Mouse (Mus musculus) lung, adult 10 weeks (tissue): ENCODE results near the gene Gm47969. TPM values are rescaled to one million over a fixed set of nuclear protein-coding genes. Genes with fewer than 3 reads are reported as not detected.

Experiments
- polyA plus RNA-seq: library from polyadenylated mRNA; stranded (reverse); fragments of 350-450 nt; fragmentation: Illumina TruSeq; extraction: RNeasy Lipid Tissue Mini Kit (QIAGEN cat#74804); gene quantifications from one replicate; pipeline ENCODE4 v1.2.3, GENCODE M21; 2014; ENCODE audit warnings: low read depth, low replicate concordance; ENCODE audit not compliant: insufficient read depth

Gene Gm47969
- 0.33 TPM for polyA plus RNA-seq

GRCm38 (mm10) chr1:83044882-83045427, at the start of gene Gm47969:
TSS of gene Gm47969 (plus strand) at chr1:83044932.

GRCm38 (mm10) chr1:83000306-83000705, 44.4 kb upstream of the Gm47969 start, which contains the start of gene Gm47959:
TSS of gene Gm47959 (plus strand) at chr1:83000548.

GRCm38 (mm10) chr1:83038109-83038672, 6.5 kb upstream of the Gm47969 start, which contains the start of gene Slc19a3:
TSS of gene Slc19a3 (minus strand) at chr1:83038448.

GRCm38 (mm10) chr1:83042380-83042779, 2.4 kb upstream of the Gm47969 start, which contains the start of gene Krtap28-10:
TSS of gene Krtap28-10 (minus strand) at chr1:83042480.

GRCm38 (mm10) chr1:83059278-83059677, 14.5 kb downstream of the Gm47969 start, which contains the start of gene A030005K14Rik:
TSS of gene A030005K14Rik (minus strand) at chr1:83059378.

GRCm38 (mm10) chr1:83060643-83061042, 15.9 kb downstream of the Gm47969 start, which contains the start of gene Krtap28-13:
TSS of gene Krtap28-13 (plus strand) at chr1:83060930.

Other genes with a start within 250 kb of the Gm47969 start
- gene Agfg1, start 205.4 kb upstream of the Gm47969 start, polyA plus RNA-seq: 30.7 TPM
- gene A030005L19Rik, start 131.6 kb upstream of the Gm47969 start, polyA plus RNA-seq: not detected
- gene A030014E15Rik, start 120.0 kb upstream of the Gm47969 start, polyA plus RNA-seq: not detected
- gene Gm6217, start 113.5 kb upstream of the Gm47969 start, polyA plus RNA-seq: not detected
- not detected for gene A030003K21Rik, start 101.5 kb upstream of the Gm47969 start, polyA plus RNA-seq
- gene Gm7544, start 88.9 kb upstream of the Gm47969 start, polyA plus RNA-seq: not detected
- not detected for gene Gm47955, start 84.6 kb upstream of the Gm47969 start, polyA plus RNA-seq
- not detected for gene Gm47959, start 44.4 kb upstream of the Gm47969 start, polyA plus RNA-seq
- gene Slc19a3, start 6.5 kb upstream of the Gm47969 start, polyA plus RNA-seq: 2.5 TPM
- gene Krtap28-10, start 2.5 kb upstream of the Gm47969 start, polyA plus RNA-seq: not detected
- not detected for gene A030005K14Rik, start 14.4 kb downstream of the Gm47969 start, polyA plus RNA-seq
- not detected for gene Krtap28-13, start 16.0 kb downstream of the Gm47969 start, polyA plus RNA-seq
- 1.2 TPM for gene Ccl20, start 71.8 kb downstream of the Gm47969 start, polyA plus RNA-seq
- 3.6 TPM for gene Daw1, start 114.8 kb downstream of the Gm47969 start, polyA plus RNA-seq